Mouse (Mus musculus) forelimb bud, embryonic 11.5 days (tissue): ENCODE data around the gene Flrt1.
"Not testable (repeated sequence)": the region's sequence is repeated elsewhere in the genome, so short reads cannot be mapped to it uniquely, and the experiment has no call there.

ENCODE experiments used
- DNase-seq: peaks from one replicate; pipeline ENCODE4 v3.0.0-alpha.2; 2012; ENCODE audit warnings: low read depth, low spot score

The Flrt1 gene

DNA sequence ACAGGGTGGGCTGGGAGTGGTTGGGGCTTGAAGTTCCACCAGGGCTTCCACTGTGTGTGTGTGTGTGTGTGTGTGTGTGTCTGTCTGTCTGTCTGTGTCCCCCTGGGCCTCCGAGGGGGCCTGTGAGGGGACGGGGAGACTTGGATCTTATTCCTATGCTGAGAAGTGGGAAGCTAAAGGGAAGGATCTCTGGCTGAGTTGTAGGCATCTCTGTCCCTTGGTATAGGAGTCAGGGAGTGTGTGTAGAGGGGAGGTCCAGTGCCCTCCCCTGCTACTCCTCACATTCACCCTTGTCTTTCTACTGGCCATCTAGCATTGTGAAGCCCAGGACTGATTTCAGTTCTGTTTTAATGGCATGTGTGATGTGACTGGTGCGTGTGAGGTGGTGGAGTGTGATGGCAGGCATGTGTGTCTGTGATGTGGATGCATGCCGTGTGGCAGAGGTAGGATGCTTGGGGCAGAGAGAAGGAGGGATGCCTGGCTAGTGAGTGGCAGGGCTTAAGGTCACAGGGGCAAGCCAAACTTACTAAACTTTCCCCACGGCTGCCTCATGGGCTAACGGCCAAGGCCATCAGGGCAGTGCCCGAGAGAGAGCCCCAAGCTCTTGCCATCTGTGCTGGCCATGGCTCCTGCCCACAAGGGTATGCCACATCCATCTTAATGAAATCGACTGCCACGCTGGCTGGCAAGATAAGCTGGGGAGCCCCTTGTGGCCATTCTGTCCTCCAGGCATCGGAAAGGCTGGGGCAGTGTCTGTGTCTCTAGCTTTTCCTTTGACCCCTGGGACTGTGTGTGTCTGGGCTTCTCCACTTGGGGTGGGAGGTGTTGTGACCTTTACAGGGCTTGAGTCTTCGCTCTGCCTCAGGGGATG lies 36.6 kb downstream of the Flrt1 start:
- no peak for DNase-seq

DNA sequence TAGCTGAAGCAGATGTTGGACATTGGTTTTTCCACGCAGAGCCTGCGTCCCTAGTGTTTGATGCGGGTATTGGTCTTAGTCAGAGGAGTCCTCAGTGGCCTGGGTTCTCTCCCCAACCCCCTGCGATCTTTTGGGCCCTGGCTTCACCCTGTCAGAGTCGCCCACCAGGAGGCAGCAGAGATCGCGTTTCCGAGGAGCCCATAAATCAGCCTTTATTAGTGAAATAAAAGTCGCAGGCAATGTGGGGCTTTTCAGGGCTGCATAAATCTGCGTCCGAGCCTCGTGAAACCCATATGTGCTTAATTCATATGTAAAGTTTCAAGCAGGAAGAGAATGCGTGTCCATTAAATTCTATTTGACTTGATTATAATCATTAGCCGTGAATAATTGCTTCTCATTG lies 37.4 kb downstream of the Flrt1 start:
- peak; percentile 90 for DNase-seq

DNA sequence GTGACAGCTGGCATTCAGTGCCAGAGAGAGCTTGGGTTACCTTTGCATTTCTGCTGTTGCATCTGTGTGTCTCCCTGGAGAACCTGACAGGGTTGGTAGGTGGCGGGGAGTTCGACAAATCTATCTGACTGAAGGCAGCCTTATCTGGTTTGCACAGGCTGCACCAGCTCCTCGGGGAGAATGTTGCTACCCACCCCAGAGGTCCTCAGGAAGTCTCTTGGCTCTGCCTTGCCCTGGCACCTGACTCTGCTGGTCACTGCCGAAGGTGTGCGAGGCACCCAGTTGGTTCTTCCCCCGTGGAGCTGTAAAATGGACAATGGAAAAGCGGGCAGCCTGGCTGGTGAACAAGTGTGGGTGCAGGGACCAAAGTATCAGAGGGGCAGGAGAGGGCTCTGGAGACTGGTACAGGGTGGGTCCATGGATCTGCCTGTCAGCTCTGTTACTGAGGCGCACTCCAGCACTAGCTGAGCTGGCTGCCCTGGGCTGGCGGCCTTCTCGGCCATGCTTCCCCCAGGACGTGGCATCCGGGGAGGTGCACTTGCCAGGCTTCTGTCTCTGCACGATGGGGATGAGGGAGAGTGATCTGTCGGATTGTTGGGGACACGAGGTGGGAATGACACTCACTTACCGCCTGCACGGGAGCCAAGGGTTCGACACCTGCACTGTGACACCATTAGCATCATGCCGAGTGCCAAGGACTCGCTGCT lies 38.0 kb downstream of the Flrt1 start:
- DNase-seq = no peak

DNA sequence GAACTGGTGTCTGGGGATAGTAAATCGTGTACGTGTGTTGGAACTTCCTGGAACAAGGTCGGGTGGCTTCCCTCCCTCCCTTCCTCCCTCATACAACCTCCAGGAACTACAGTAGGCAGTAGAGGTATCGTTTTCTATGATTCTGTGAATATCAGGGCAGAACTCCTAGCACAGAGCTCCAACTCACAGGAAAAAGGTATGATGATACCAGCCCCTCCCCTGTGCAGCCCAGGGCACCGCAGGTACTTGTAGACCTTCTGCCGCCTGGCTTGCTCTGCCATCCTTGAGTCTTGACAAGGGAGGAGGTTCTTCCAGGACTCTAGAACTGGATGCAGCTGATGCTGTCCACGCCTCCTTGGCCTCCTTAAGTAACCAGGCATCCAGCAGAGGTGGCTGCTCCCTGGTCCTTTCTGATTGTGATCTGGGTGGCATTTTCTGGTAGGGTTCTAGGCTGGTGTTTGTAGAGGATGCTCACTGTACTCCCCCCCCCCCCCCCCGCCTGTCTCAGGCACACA lies 38.6 kb downstream of the Flrt1 start:
- no peak for DNase-seq

DNA sequence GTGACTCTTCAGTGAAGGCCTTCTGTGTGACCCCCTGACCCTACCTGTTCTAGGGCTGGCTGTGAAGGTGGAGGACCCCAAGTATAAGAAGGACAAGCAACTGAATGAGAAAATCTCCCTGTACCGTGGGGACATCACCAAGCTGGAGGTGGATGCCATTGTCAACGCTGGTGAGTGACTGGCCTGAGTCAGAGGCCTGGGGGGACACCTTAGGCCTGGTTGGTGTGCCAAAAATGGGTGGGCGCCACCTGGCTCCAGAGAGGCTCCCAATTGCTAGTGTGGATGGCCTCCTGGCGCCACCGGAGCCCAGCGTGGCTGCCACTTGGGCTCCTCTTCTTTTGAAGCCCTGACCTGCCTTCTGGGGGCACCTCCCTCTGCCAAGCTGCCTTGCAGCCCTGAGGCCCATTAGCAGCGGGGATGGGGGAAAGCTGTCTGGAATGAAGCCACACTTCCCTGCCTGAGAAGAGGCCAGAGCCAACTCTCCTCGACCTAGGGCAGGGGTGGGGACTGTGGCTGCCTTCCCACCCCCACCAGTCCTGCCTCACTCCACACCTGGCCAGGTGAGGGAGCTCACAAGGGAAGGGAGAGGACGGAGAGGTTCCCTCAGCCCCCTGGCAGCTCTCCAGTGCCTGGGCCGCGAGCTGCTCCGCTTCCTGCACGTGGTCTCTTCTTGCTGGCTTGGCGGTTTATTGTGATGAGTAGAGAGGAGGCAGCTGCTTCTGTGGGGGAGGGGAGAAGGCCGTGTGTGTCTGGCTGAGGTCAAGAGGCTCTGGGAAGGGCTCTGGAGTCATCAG lies 39.3 kb downstream of the Flrt1 start:
- no peak for DNase-seq

GRCm38 (mm10) chr19:7064571-7064970 lies 41.0 kb downstream of the Flrt1 start:
- peak; percentile 90 for DNase-seq

DNA sequence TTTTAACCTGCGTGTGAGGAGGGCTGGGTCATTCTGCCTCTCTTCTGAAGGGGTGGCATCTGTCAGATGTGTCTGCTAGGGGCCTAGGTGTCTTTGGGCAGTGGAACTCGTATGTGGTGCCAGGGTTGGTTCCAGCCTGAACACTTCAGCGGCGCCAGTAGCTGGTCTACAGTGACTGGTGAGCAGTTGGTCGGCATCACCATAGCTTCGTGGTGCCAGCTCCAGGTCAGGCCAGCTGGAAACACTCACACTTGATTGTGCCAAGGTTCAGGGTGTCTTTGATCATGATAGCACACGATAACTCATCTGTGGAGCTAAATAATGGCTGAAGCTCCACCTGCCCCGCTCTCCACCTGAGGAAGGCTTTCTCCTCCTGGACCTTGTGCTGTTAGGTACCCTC lies 42.6 kb downstream of the Flrt1 start:
- no peak for DNase-seq

GRCm38 (mm10) chr19:7062110-7062509 lies 43.4 kb downstream of the Flrt1 start:
- no peak for DNase-seq

DNA sequence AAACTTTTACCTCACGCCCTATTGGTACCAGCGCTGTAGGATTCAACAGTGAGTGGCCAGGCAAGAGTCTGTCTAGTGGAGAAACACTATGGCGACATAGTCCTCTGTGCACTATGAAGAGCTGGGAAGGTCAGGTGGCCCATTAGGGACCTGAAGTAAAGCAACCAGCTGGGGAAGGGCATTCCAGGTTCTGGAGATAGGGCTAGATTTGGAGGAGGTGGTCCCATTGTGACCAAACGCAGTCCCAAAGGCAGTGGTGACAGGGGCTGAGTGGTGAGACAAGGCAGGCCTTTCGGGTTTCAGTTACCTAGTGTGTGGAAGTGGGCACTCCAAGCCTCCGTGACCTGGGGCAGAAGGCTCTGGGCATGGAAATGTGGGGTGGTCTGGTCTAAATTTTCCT lies 47.0 kb downstream of the Flrt1 start:
- no peak for DNase-seq

- peak; percentile 83 for DNase-seq
Measured at GRCm38 (mm10) chr19:7057722-7058207, 47.8 kb downstream of the Flrt1 start.

- no peak for DNase-seq
Measured at GRCm38 (mm10) chr19:7057126-7057721, 48.3 kb downstream of the Flrt1 start.

- DNase-seq = peak; percentile 57
Measured at GRCm38 (mm10) chr19:7056248-7057087, 49.1 kb downstream of the Flrt1 start, which contains the start of gene Macrod1. Gene Macrod1, plus strand, starts transcription at chr19:7056810.

- DNase-seq = no peak
Measured at GRCm38 (mm10) chr19:7055173-7055572, 50.4 kb downstream of the Flrt1 start.

GRCm38 (mm10) chr19:7054772-7055171 lies 50.8 kb downstream of the Flrt1 start:
- no peak for DNase-seq

GRCm38 (mm10) chr19:7053382-7053781 lies 52.1 kb downstream of the Flrt1 start:
- DNase-seq = not testable (repeated sequence)

GRCm38 (mm10) chr19:7044706-7045105 lies 60.8 kb downstream of the Flrt1 start:
- no peak for DNase-seq

DNA sequence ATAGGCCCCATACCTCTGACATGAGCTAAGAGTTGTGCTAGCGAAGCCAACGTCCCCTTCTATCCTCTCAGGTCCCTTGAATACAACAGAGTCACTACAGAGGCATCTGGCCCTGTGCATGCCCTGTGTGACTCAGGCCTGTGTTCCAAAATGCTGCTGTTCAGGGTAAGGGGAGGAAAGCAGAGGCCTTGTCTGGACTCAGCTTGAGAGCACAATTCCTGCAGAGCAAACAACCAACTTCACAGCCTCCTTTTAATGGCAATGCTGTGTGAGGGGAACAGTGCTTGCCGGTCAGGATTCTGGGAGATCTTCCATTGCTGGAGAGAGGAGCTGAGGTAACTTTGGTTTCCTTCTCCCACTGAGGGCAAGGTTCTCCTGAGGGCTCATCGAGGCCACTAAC lies 61.2 kb downstream of the Flrt1 start:
- no peak for DNase-seq
